Mouse (Mus musculus): Measurements from ENCODE around the gene Dbnl. TPM values are rescaled to one million over a fixed set of nuclear protein-coding genes. Genes with fewer than 3 reads are reported as not detected.
"Not testable (repeated sequence)": the region's sequence is repeated elsewhere in the genome, so short reads cannot be mapped to it uniquely, and the experiment has no call there.

Dbnl gene
- polyA plus RNA-seq, 1 experiment from 2014 or later, result 153 TPM

DNA sequence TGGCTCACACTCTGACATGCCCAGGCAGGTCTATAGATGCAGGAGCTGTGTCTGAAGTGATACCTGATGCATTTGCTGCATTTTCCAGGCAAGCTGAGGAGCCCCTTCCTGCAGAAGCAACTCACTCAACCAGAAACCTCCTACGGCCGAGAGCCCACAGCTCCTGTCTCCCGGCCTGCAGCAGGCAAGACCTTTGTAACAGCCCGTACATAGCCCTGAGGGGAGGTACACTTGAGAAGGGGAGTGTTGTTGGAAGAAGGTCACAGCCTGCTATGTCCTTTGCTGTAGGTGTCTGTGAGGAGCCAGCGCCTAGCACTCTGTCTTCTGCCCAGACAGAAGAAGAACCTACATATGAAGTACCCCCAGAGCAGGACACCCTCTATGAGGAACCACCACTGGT lies 9.6 kb downstream of the Dbnl start:
- WGBS, result 94% methylated on average over 5 of the region's 5 CpGs
- H3K27ac ChIP-seq, result no peak overlapping the region
- no peaks in the 10 kb centered on the region for H3K4me1 ChIP-seq
- no peak for ATAC-seq (ENCODE audit: low FRiP score, low read depth)
- H3K4me3 ChIP-seq, result no peak overlapping the region
- H3K4me2 ChIP-seq (replicated peaks), result no peak overlapping the region
- no peaks in the 10 kb centered on the region for H3K9me3 ChIP-seq
- peaks cover 81% of the 10 kb centered on the region for H3K36me3 ChIP-seq
- no peaks in the 10 kb centered on the region for H3K27me3 ChIP-seq (replicated peaks)
- no peak overlapping the region for H3K9ac ChIP-seq

DNA sequence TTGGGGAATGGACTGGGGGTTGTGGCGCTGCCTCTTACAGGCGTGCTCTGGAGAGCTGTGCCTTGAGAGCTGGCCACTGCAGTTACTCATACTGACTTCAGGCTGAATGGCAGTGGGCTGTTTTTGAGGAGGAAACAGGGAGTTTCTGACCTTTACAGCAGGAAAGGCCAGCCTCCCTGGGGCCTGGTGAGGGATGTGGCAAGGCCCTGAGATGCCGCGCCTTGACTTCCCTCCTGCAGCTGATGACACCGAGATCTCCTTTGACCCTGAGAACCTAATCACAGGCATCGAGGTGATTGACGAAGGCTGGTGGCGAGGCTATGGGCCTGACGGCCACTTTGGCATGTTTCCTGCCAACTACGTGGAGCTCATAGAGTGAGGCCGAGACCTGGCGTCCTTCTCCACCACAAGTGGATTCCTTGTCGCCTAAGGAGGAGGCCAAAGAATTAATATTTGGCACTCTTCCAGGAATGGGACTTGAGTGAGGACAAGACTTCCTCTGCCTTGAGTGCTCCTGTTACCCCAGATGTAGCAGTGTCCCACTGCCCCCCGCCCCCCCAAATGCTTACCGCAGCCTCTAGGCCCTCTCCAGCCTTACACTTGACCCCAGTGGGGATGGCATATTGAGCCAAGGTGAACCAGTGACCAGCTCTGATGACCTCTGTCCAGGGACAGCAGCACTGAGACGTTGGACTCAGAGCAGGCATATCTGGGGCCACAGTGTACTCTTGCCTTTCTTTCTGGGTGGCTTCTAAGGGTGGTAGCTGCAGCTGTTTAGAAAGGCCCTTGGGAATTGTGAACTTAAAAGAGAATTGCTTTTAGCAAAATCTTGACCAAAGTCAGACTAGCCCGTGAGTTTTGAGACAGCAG lies 11.6 kb downstream of the Dbnl start:
- Histone ChIP-seq H3K9ac (no peak overlapping the region), H3K36me3 (peaks cover 63% of the 10 kb centered on the region), H3K4me2 (replicated peaks) (no peak overlapping the region), H3K27me3 (replicated peaks) (no peaks in the 10 kb centered on the region), H3K27ac (no peak overlapping the region), H3K4me1 (no peaks in the 10 kb centered on the region; the same call in 1 of the 2 replicates), H3K9me3 (no peaks in the 10 kb centered on the region), H3K4me3 (no peak overlapping the region)
- whole genome bisulfite sequencing, result 92% methylated on average over 17 of the region's 17 CpGs
- ATAC-seq (ENCODE audit: low FRiP score, low read depth), result no peak

DNA sequence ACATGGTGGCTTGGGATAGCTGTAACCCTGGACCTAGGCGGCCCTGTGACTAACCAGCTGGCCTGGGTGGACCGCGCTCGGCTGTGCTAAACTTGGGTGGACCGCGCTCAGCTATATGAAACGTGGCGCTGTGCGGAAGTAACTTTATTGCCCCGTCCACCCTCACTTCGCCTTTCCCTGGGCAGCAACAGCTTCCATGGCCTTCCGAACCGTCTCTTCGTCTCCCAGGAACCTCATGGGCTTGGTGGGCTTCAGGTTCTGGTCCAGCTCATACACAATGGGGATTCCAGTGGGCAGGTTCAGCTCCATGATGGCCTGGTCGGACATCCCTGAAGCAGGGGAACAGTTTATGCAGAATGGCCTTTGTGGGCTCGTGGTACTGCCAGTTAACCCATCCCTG lies 13.2 kb downstream of the Dbnl start:
- Histone ChIP-seq H3K27me3 (replicated peaks) (no peaks in the 10 kb centered on the region), H3K27ac (no peak overlapping the region), H3K4me2 (replicated peaks) (no peak overlapping the region), H3K9ac (no peak overlapping the region), H3K4me3 (no peak overlapping the region), H3K9me3 (no peaks in the 10 kb centered on the region), H3K4me1 (no peaks in the 10 kb centered on the region; the same call in 1 of the 2 replicates), H3K36me3 (peaks cover 47% of the 10 kb centered on the region)
- no peak for ATAC-seq (ENCODE audit: low FRiP score, low read depth)
- WGBS, result 96% methylated on average over 16 of the region's 16 CpGs

DNA sequence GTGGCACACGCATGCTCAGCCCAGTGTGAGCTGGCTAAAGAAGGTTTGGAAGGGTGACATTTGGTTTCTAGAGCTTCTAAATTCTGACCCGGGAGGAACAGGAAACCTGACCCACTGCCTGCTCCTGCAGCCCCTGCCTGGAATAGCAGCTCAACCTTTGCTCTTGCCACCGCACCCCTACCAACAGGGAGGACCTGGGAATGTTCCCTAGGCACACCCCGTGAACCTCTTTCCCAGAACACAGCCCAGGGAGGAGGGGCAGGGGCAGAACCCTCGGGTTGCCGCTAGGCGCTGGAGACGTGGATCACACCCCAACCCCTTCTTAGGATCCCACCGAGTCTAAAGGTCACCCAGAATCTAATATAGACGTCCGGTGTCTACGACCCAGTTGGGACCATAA lies 13.7 kb downstream of the Dbnl start:
- Histone ChIP-seq H3K4me3 (no peak overlapping the region), H3K27me3 (replicated peaks) (no peaks in the 10 kb centered on the region), H3K36me3 (peaks cover 42% of the 10 kb centered on the region), H3K9ac (no peak overlapping the region), H3K9me3 (no peaks in the 10 kb centered on the region), H3K4me2 (replicated peaks) (no peak overlapping the region), H3K27ac (no peak overlapping the region), H3K4me1 (no peaks in the 10 kb centered on the region; the same call in 1 of the 2 replicates)
- ATAC-seq (ENCODE audit: low FRiP score, low read depth), result no peak
- 78% methylated on average over 12 of the region's 12 CpGs for WGBS

DNA sequence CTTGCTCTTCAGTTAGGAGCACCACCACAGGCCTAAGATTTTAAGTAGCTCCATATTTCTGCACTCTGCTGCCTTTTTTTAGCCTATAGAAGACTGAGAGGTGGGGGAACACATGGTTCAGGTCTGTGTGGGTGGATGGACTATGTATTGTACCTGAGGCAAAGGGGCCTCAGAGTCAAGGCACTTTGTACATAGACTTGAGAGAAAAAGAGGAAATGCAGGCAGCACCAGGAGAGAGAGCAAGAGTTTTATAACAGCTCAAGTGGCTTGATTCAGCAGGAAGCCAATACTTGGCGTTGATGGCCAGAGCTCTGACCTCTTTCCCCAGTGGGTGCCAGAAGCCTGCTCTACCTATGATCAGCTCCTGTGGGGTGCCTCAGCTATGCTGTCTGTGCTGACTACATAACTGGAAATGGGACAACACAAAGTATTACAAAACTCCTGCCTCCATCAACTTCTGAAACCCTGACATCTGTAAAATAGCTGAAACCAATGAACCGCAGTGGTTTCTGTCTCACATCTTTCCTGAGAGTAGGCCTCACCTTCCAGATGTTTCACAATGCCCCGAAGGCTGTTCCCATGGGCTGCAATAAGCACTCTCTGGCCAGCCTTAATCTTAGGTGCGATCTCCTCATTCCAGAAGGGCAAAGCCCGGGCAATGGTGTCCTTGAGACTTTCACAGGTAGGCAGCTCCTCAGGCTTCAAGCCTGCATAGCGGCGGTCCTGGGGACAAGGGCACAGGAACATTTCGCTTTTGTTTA lies 14.3 kb downstream of the Dbnl start:
- no peak for ATAC-seq (ENCODE audit: low FRiP score, low read depth)
- Histone ChIP-seq H3K27ac (no peak overlapping the region), H3K4me2 (replicated peaks) (no peak overlapping the region), H3K4me3 (no peak overlapping the region), H3K27me3 (replicated peaks) (no peaks in the 10 kb centered on the region), H3K36me3 (peaks cover 36% of the 10 kb centered on the region), H3K9ac (no peak overlapping the region), H3K9me3 (no peaks in the 10 kb centered on the region), H3K4me1 (no peaks in the 10 kb centered on the region; the same call in 1 of the 2 replicates)
- 81% methylated on average over 8 of the region's 8 CpGs for WGBS

DNA sequence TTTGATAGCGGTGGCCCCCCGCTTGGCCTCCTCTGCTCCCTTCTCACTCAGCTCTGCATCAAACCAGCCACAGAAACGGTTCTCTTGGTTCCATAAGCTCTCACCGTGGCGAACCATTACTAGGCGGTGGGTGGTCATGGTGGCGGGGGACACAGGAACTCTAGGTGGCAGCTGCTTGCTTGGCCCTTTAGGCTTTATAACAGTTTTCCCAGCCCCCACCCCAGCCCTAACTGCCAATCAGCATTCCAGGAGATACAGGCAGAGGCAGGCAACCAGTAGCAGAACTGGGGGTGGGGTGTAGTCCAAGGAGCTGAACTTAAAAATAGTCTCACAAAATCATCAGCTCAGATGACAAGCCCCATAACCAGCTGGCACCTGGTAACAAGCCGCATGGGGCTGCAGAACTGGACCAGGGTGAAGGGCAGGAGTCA lies 15.3 kb downstream of the Dbnl start, which contains the start of gene Pgam2:
Gene Pgam2 (minus strand): TSS at position 183 of the 431 bp plus-strand sequence.
- peaks cover 28% of the 10 kb centered on the region for H3K36me3 ChIP-seq
- H3K4me1 ChIP-seq, result no peaks in the 10 kb centered on the region; the same call in 1 of the 2 replicates
- no peaks in the 10 kb centered on the region for H3K27me3 ChIP-seq (replicated peaks)
- 62% methylated on average over 8 of the region's 8 CpGs for WGBS
- no peak within 1 kb of the TSS for H3K4me2 ChIP-seq (replicated peaks)
- no peak; the same call in 1 of the 2 replicates for ATAC-seq (ENCODE audit: low FRiP score, low read depth)
- no peak within 1 kb of the TSS for H3K4me3 ChIP-seq
- H3K9me3 ChIP-seq, result no peaks in the 10 kb centered on the region
- no peak within 1 kb of the TSS for H3K9ac ChIP-seq
- no peak within 1 kb of the TSS for H3K27ac ChIP-seq

DNA sequence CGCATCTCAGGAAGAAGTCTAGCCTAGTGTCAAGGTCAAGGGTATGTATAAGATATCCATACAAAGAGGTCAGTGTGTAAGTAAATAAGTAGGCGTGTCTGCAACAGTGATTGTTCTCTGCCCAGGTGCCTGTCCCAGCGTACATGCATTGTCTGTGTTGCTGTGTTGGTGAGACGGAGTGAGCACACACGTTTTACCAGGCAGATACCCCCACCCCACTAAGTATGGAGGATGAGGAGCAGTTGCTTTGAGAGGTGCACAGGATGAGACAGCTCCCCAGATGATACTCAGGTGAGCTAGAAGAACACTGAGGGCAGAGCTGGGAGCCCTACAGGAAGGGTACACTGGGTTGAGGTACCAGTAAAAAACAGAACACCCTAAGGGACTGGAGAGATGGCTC lies 15.9 kb downstream of the Dbnl start:
- Histone ChIP-seq H3K9ac (no peak overlapping the region), H3K27ac (no peak overlapping the region), H3K4me3 (no peak overlapping the region), H3K27me3 (replicated peaks) (no peaks in the 10 kb centered on the region), H3K4me1 (no peaks in the 10 kb centered on the region; the same call in 1 of the 2 replicates), H3K36me3 (peaks cover 22% of the 10 kb centered on the region), H3K4me2 (replicated peaks) (no peak overlapping the region), H3K9me3 (no peaks in the 10 kb centered on the region)
- 81% methylated on average over 5 of the region's 5 CpGs for WGBS
- no peak for ATAC-seq (ENCODE audit: low FRiP score, low read depth)

DNA sequence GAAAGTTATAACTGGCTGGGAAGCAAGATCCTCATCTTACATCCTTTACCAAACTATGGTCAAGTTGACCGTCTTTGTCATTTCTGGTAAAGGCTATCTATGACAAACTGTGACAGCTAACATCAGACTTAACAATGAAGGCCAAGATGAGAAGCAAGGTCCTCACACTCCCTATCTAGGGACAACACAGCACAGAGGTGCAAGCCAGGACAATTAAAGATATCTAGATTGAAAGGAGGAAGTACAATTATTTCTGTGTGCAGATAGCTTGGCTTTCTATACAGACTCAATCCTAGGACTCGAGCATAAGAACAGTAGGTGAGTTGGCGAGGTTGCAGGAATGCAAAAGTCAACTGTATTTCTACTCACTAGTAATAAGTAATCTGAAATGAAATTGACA lies 17.4 kb downstream of the Dbnl start:
- Histone ChIP-seq H3K9me3 (no peaks in the 10 kb centered on the region), H3K9ac (no peak overlapping the region), H3K4me1 (no peaks in the 10 kb centered on the region; the same call in 1 of the 2 replicates), H3K27ac (no peak overlapping the region), H3K4me3 (no peak overlapping the region), H3K27me3 (replicated peaks) (no peaks in the 10 kb centered on the region), H3K4me2 (replicated peaks) (no peak overlapping the region), H3K36me3 (peaks cover 7% of the 10 kb centered on the region)
- 88% methylated on average over 3 of the region's 3 CpGs for WGBS
- ATAC-seq (ENCODE audit: low FRiP score, low read depth), result no peak

DNA sequence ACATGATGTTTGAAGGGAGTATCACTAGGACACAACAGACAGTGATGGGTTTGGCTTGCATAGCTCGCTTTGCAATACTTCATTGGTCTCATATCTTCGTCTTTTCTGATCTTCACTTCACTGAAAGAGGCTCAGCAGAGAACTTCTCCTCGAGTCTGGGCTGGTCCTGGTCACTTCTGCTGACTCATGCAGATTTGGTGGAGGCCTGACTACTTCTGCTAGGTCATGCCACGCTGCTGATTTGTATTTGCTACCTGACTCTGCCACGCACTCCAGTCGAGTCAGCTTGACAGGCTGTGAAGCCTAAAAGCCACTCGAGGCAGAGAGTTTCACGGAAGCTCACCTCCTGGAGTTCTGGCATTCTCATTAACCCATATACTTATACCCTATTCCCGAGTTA lies 19.7 kb downstream of the Dbnl start:
- Histone ChIP-seq H3K36me3 (no peaks in the 10 kb centered on the region), H3K27ac (no peak overlapping the region), H3K4me1 (no peaks in the 10 kb centered on the region; the same call in 1 of the 2 replicates), H3K4me3 (no peak overlapping the region), H3K27me3 (replicated peaks) (no peaks in the 10 kb centered on the region), H3K4me2 (replicated peaks) (no peak overlapping the region), H3K9me3 (no peaks in the 10 kb centered on the region), H3K9ac (no peak overlapping the region)
- WGBS, result 84% methylated on average over 9 of the region's 9 CpGs
- ATAC-seq (ENCODE audit: low FRiP score, low read depth), result no peak

DNA sequence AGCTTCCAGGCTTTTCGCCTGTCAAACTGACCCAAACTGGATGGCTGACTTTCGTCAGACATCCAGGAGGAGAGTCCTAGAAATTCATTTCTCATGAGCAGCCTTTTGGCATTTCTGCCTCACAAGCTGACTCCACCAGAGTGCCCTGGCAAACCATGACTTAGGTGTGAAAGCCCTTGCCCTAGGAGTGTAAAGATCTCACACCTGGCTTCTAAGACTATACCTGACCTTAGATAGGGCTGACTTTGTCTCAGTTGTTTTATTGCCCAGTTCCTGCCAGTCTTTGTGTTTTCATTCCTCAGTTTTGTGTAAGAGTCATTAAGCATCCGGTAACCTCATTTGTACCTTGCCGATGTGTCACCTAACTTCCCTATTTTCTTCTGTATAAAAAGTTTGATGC lies 21.2 kb downstream of the Dbnl start:
- H3K4me1 ChIP-seq; ATAC-seq (ENCODE audit: low FRiP score, low read depth); H3K9ac ChIP-seq; H3K9me3 ChIP-seq; H3K27me3 ChIP-seq (replicated peaks); H3K4me2 ChIP-seq (replicated peaks); H3K36me3 ChIP-seq; H3K27ac ChIP-seq; H3K4me3 ChIP-seq: not testable (repeated sequence)
- WGBS, result 94% methylated on average over 4 of the region's 4 CpGs

DNA sequence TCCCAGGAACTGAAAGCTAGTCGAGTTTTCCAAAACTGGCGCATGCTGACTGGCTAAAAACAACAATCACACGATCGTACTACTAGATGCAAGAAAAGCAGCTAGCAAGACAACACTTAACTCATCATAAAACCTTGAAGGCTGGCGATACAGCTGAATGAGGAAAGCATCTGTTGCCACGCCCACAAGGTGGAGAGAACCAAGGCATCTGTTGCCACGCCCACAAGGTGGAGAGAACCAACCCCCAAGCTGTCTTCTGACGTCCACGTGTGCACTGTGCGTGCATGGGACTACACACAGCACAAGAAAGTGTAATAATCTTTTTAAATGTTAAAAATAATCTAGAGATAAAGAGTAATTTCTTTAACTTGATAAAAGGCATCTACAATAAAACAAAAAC lies 25.1 kb downstream of the Dbnl start:
- no peaks in the 10 kb centered on the region for H3K36me3 ChIP-seq
- no peak for ATAC-seq (ENCODE audit: low FRiP score, low read depth)
- 75% methylated on average over 10 of the region's 10 CpGs for WGBS
- no peaks in the 10 kb centered on the region for H3K9me3 ChIP-seq
- H3K9ac ChIP-seq, result no peak overlapping the region
- H3K27ac ChIP-seq, result no peak overlapping the region
- H3K4me1 ChIP-seq, result no peaks in the 10 kb centered on the region
- H3K4me3 ChIP-seq, result no peak overlapping the region
- H3K4me2 ChIP-seq (replicated peaks), result no peak overlapping the region
- H3K27me3 ChIP-seq (replicated peaks), result no peaks in the 10 kb centered on the region

DNA sequence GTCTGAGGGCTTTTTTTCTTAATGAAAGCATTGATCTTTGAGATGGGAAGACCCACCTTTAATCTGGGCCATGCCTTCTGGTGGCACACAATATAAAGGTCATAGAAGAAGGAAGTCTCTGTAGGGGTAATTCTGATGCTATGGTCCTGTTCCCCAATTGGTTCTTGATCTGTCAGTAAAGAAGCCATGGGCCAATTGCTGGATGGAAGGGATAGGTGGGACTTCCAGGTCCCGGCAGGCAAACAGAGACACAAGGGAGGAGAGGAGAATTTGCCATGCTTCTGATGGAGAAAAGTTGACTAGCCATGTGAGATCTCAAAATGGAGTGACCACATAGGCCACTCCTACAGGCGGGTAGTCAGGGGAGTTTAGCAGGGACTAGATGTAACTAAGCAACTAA lies 30.9 kb downstream of the Dbnl start:
- no peak overlapping the region for H3K27ac ChIP-seq
- no peaks in the 10 kb centered on the region for H3K36me3 ChIP-seq
- no peak overlapping the region for H3K4me3 ChIP-seq
- 76% methylated on average over 2 of the region's 2 CpGs for WGBS
- H3K27me3 ChIP-seq (replicated peaks), result no peaks in the 10 kb centered on the region
- H3K9me3 ChIP-seq, result no peaks in the 10 kb centered on the region
- no peak overlapping the region for H3K4me2 ChIP-seq (replicated peaks)
- ATAC-seq (ENCODE audit: low FRiP score, low read depth), result no peak
- no peaks in the 10 kb centered on the region for H3K4me1 ChIP-seq
- H3K9ac ChIP-seq, result no peak overlapping the region

Data from neural tube, embryonic 12.5 days (tissue).